Comparison of ENCODE assay signal across 8 mouse cellular contexts in the genomic region with DNA sequence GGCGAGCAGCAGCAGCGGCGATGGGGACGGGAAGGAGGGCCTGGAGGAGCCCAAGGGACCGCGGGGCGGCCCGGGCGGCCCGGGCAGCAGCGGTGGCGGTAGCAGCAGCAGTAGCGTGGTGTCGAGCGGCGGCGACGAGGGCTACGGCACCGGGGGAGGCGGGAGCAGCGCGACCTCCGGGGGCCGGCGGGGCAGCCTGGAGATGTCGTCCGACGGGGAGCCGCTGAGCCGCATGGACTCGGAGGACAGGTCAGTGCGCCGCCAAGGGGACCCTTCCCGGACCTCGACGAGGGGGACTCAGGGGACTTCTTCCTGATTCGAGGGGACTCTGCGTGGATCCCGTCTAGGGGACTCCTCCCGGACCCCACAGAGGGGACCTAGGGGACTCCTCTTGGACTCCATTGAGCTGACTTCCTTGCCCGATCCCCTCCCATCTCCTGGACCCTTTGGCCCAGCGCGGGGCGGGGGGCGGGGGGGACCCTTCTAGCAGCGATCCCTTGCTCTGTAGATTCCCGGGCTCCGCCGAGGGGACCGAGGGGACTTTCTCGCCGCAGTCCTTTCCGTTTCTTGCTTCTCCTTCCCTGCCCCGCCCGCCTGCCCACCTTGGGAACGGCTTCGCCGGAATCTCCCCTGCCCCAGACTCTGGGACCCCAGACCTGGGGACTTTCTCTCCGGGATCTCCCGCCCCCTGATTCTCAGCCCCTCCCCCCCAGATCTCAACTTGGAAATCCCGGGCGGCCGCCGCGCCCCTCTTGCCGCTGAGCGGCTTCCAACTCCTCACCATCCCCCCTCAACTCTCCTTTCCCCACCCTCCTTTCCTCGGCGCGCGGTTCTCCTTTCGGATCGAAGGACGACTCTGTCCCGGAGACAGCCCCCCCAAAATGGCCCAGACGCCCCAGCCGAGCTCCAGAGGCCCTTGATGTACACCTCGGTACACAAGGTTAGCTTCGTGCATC. TPM values are rescaled to one million over a fixed set of nuclear protein-coding genes. Genes with fewer than 3 reads are reported as not detected.
A peak's percentile ranks its signal among the peaks of the same experiment; 100 is the strongest.
DNase-seq lines count a peak whose midpoint lies in the region; ATAC-seq lines count a peak whose summit lies in the region.

No protein-coding gene starts in this region.

- peak; percentile 46 for DNase-seq in 3T3-L1 (ENCODE audit: low read depth, low spot score)
- DNase-seq in T-cell, adult 2 months (ENCODE audit: low spot score): peak; percentile 34
- peak; percentile 67 for DNase-seq in embryo, embryonic 10.5 days (ENCODE audit: low spot score)
- peak; percentile 96 for DNase-seq in heart, adult 11 months
- peak; percentile 58 for DNase-seq in lung, postnatal 10 days
- peak; percentile 55 for DNase-seq in retina, embryonic 14.5 days (ENCODE audit: low spot score)
- peak; percentile 29 to 48 for DNase-seq in urinary bladder, adult 18-20 months (ENCODE audit: low spot score in 2 of 2)

- H3K27ac ChIP-seq in kidney, embryonic 14.5 days (ENCODE audit: low read depth, low read length): peak overlapping the region; percentile 93

- H3K27me3 ChIP-seq in kidney, embryonic 14.5 days (ENCODE audit: control insufficient read depth, insufficient read depth, low read length): no peaks in the 10 kb centered on the region

- H3K4me2 ChIP-seq in kidney, embryonic 14.5 days (replicated peaks; ENCODE audit: low read depth, low read length): peak overlapping the region; percentile 64

- ATAC-seq in kidney, embryonic 14.5 days (ENCODE audit: low FRiP score, low TSS enrichment): peak; percentile 21

- H3K9me3 ChIP-seq in kidney, embryonic 14.5 days (ENCODE audit: control insufficient read depth, low read length): no peaks in the 10 kb centered on the region

- under 1% methylated on average over 72 of the region's 80 CpGs for WGBS in kidney, embryonic 14.5 days

- no peaks in the 10 kb centered on the region for H3K36me3 ChIP-seq in kidney, embryonic 14.5 days (ENCODE audit: control insufficient read depth, insufficient read depth, low read length)

- peak overlapping the region; percentile 99 for H3K4me3 ChIP-seq in kidney, embryonic 14.5 days (ENCODE audit: low read length)

- H3K4me1 ChIP-seq in kidney, embryonic 14.5 days (ENCODE audit: control insufficient read depth, insufficient read depth, low read length): peaks cover 17% of the 10 kb centered on the region

- H3K9ac ChIP-seq in kidney, embryonic 14.5 days (ENCODE audit: low read depth, low read length): peak overlapping the region; percentile 99

RNA-seq across cellular contexts. Expression of a gene that starts 1.9 kb away (rescaled TPM):
- polyA plus RNA-seq in kidney, embryonic 14.5 days (2014; fragmentation: Nextera tagmentation; extraction: Ambion mirVana): 18.0 and 22.4 TPM in 2 replicates

Comparison
In these comparisons a context has a peak if more than half of its experiments do, and no peak if none do; other contexts are left out.
1. Peak in every context shown above with its lines: DNase-seq, ATAC-seq, H3K4me3 ChIP-seq and H3K27ac ChIP-seq.
2. DNase-seq: peak in every context shown above with its lines; median percentile 96 in heart, adult 11 months; 67 in embryo, embryonic 10.5 days; 58 in lung, postnatal 10 days; 55 in retina, embryonic 14.5 days; 46 in 3T3-L1; 38 in urinary bladder, adult 18-20 months; 34 in T-cell, adult 2 months.